In genomic region chr1:54832765-54833164, GRCm38 (mm10) we compare ENCODE assay signal across 8 mouse cellular contexts.
DNase-seq lines count a peak whose midpoint lies in the region; ATAC-seq and TF ChIP-seq lines count a peak whose summit lies in the region.

No protein-coding gene starts in this region.

- no peak overlapping the region for H3K27ac ChIP-seq in liver, embryonic 14.5 days
- H3K27ac ChIP-seq in liver, embryonic 11.5 days (ENCODE audit: low read depth, low read length), result no peak overlapping the region

- no peak for ATAC-seq in liver, embryonic 14.5 days (ENCODE audit: insufficient read depth)
- ATAC-seq in liver, embryonic 11.5 days (replicated peaks; ENCODE audit: low FRiP score), result no peak; the same call in 1 of the 2 replicates
- peak; percentile 33 for ATAC-seq in inflammation-experienced regulatory T-cells, adult 6 months
- ATAC-seq in neutrophil, adult 5-6 weeks (ENCODE audit: extremely low read depth, insufficient number of reproducible peaks, low FRiP score, poor library complexity, severe bottlenecking), result peak; percentile 50

- no peak for TF ChIP-seq EP300 in liver, embryonic 14.5 days (IDR thresholded peaks at IDR 0.05; ENCODE audit: low read depth)

- H3K9ac ChIP-seq in liver, embryonic 14.5 days (replicated peaks), result no peak overlapping the region
- H3K9ac ChIP-seq in liver, embryonic 11.5 days (ENCODE audit: low read depth, low read length), result no peak overlapping the region

- H3K4me1 ChIP-seq in liver, embryonic 14.5 days (replicated peaks; ENCODE audit: control insufficient read depth in 2 of 2, insufficient read depth in 2 of 2, low read length in 1 of 2), result peaks cover 0 to 11% of the 10 kb centered on the region in 2 experiments; a peak in 2 of 4 replicates
- no peaks in the 10 kb centered on the region for H3K4me1 ChIP-seq in liver, embryonic 11.5 days (replicated peaks; ENCODE audit: control insufficient read depth, insufficient read depth, low read length)

- peak; percentile 37 to 45 for DNase-seq in cerebellum, adult 18-20 months
- DNase-seq in cerebellum, adult 11 months, result no peak
- peak in 2 of 3 experiments; percentile 37 to 44 for DNase-seq in liver, embryonic 14.5 days (ENCODE audit: low read depth in 3 of 3, low spot score in 3 of 3)
- no peak for DNase-seq in liver, embryonic 11.5 days (ENCODE audit: low spot score)
- peak; percentile 56 for DNase-seq in c-Kit-positive CD71-negative TER-119-negative erythroid progenitor cells, embryonic 14.5 days (ENCODE audit: low read depth)
- DNase-seq in ovary, postnatal 36 days (ENCODE audit: low spot score), result no peak

- H3K4me3 ChIP-seq in liver, embryonic 14.5 days (ENCODE audit: insufficient read depth in 1 of 2, low read depth in 2 of 2, low read length in 2 of 2), result no peak overlapping the region
- H3K4me3 ChIP-seq in liver, embryonic 11.5 days (ENCODE audit: low read depth, low read length), result no peak overlapping the region

- WGBS in liver, embryonic 14.5 days (ENCODE audit: insufficient replicate concordance), result 0% methylated on average over 1 of the region's 1 CpGs
- 4% methylated on average over 1 of the region's 1 CpGs for WGBS in liver, embryonic 11.5 days

- no peak overlapping the region for H3K4me2 ChIP-seq in liver, embryonic 14.5 days (ENCODE audit: low read depth)
- no peak overlapping the region for H3K4me2 ChIP-seq in liver, embryonic 11.5 days

- no peaks in the 10 kb centered on the region for H3K27me3 ChIP-seq in liver, embryonic 14.5 days (ENCODE audit: control insufficient read depth, insufficient read depth, low read length)
- H3K27me3 ChIP-seq in liver, embryonic 11.5 days (replicated peaks; ENCODE audit: control insufficient read depth, insufficient read depth, low read length), result no peaks in the 10 kb centered on the region

- H3K36me3 ChIP-seq in liver, embryonic 14.5 days (replicated peaks; ENCODE audit: control insufficient read depth, insufficient read depth, low read depth), result no peaks in the 10 kb centered on the region
- H3K36me3 ChIP-seq in liver, embryonic 11.5 days (ENCODE audit: control insufficient read depth, insufficient read depth, low read length), result no peaks in the 10 kb centered on the region

- no peaks in the 10 kb centered on the region for H3K9me3 ChIP-seq in liver, embryonic 14.5 days (ENCODE audit: control insufficient read depth, low read length)
- H3K9me3 ChIP-seq in liver, embryonic 11.5 days (ENCODE audit: control insufficient read depth, low read length), result no peaks in the 10 kb centered on the region

- peak; percentile 52; the same call in 1 of the 2 replicates for TF ChIP-seq CTCF in liver, embryonic 14.5 days (IDR thresholded peaks at IDR 0.05; ENCODE audit: low read depth)

Comparison
In these comparisons a context has a peak if more than half of its experiments do, and no peak if none do; other contexts are left out.
1. DNase-seq: peak in cerebellum, adult 18-20 months (2 of 2), liver, embryonic 14.5 days (2 of 3) and c-Kit-positive CD71-negative TER-119-negative erythroid progenitor cells, embryonic 14.5 days (single experiment); none in cerebellum, adult 11 months (single experiment), liver, embryonic 11.5 days (single experiment) and ovary, postnatal 36 days (single experiment).
2. ATAC-seq: peak in inflammation-experienced regulatory T-cells, adult 6 months (single experiment) and neutrophil, adult 5-6 weeks (single experiment); none in liver, embryonic 14.5 days (single experiment) and liver, embryonic 11.5 days (single experiment).